Mouse (Mus musculus): Measurements from ENCODE around the gene Olfr143. TPM values are rescaled to one million over a fixed set of nuclear protein-coding genes. Genes with fewer than 3 reads are reported as not detected.

The Olfr143 gene
- not detected for polyA plus RNA-seq (2014; fragmentation: Illumina TruSeq; extraction: RNeasy Lipid Tissue Mini Kit (QIAGEN cat#74804); ENCODE audit: low read depth, low replicate concordance)

GRCm38 (mm10) chr9:38252474-38252873 is at the start of gene Olfr143:
Gene Olfr143 (plus strand): TSS chr9:38252774.

DNA sequence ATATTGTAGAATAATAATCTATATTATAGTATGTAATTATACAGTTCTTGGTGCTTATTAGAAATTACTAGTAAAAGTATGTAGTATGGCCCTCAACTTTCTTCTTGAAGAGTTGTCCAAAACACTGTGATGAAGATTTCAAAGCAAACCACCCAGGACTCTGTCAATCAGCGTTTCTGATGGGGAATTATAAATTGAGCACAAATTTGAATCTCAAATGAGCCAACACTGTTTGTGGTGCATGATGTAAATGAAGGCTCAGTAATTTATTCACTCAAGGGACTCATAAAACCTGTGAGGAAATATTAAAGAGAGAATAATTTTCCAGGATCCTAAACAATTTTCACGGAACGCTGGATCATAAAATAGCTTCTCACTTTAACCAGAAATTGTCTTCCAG is 44.5 kb upstream of the Olfr143 start, which contains the start of gene Olfr893:
Gene Olfr893 (plus strand): TSS at position 301 of the 400 bp plus-strand sequence.

DNA sequence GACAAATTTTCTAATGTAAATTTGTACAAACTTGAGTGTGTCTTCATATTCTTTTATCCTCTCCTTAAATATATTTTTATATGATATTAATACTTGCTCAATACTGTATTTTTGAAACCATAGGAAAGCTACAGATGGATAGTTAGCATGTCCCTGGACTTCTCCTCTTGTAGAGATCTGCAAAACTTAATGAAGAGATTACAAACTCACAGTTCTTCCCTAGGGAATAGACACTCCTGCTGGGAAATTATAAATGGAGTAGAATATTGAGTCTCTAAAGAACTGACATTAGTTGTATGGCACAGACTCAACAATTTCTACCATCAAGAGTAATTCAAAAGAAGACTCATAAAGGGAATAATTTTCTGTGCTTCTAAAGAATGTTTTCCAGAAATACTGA is 34.8 kb upstream of the Olfr143 start, which contains the start of gene Olfr894:
Gene Olfr894 (plus strand): TSS at position 301 of the 400 bp plus-strand sequence.

GRCm38 (mm10) chr9:38267551-38267950 is 15.0 kb downstream of the Olfr143 start, which contains the start of gene Olfr895:
Gene Olfr895 (plus strand): TSS chr9:38267851.

GRCm38 (mm10) chr9:38290807-38291206 is 38.2 kb downstream of the Olfr143 start, which contains the start of gene Olfr896-ps1:
Gene Olfr896-ps1 (plus strand): TSS chr9:38291107.

Other genes starting within 250 kb of the Olfr143 start
- not detected for gene Olfr883, start 227.0 kb upstream of the Olfr143 start, polyA plus RNA-seq (2014; fragmentation: Illumina TruSeq; extraction: RNeasy Lipid Tissue Mini Kit (QIAGEN cat#74804); ENCODE audit: low read depth, low replicate concordance)
- gene Olfr884, start 206.2 kb upstream of the Olfr143 start, polyA plus RNA-seq (2014; fragmentation: Illumina TruSeq; extraction: RNeasy Lipid Tissue Mini Kit (QIAGEN cat#74804); ENCODE audit: low read depth, low replicate concordance): not detected
- not detected for gene Olfr885, start 191.5 kb upstream of the Olfr143 start, polyA plus RNA-seq (2014; fragmentation: Illumina TruSeq; extraction: RNeasy Lipid Tissue Mini Kit (QIAGEN cat#74804); ENCODE audit: low read depth, low replicate concordance)
- gene Olfr887, start 168.7 kb upstream of the Olfr143 start, polyA plus RNA-seq (2014; fragmentation: Illumina TruSeq; extraction: RNeasy Lipid Tissue Mini Kit (QIAGEN cat#74804); ENCODE audit: low read depth, low replicate concordance): not detected
- gene Olfr888, start 144.6 kb upstream of the Olfr143 start, polyA plus RNA-seq (2014; fragmentation: Illumina TruSeq; extraction: RNeasy Lipid Tissue Mini Kit (QIAGEN cat#74804); ENCODE audit: low read depth, low replicate concordance): not detected
- not detected for gene Olfr889, start 137.6 kb upstream of the Olfr143 start, polyA plus RNA-seq (2014; fragmentation: Illumina TruSeq; extraction: RNeasy Lipid Tissue Mini Kit (QIAGEN cat#74804); ENCODE audit: low read depth, low replicate concordance)
- gene Olfr890, start 110.3 kb upstream of the Olfr143 start, polyA plus RNA-seq (2014; fragmentation: Illumina TruSeq; extraction: RNeasy Lipid Tissue Mini Kit (QIAGEN cat#74804); ENCODE audit: low read depth, low replicate concordance): not detected
- not detected for gene Olfr891, start 72.0 kb upstream of the Olfr143 start, polyA plus RNA-seq (2014; fragmentation: Illumina TruSeq; extraction: RNeasy Lipid Tissue Mini Kit (QIAGEN cat#74804); ENCODE audit: low read depth, low replicate concordance)
- gene Olfr893, start 44.4 kb upstream of the Olfr143 start, polyA plus RNA-seq (2014; fragmentation: Illumina TruSeq; extraction: RNeasy Lipid Tissue Mini Kit (QIAGEN cat#74804); ENCODE audit: low read depth, low replicate concordance): not detected
- not detected for gene Olfr894, start 34.7 kb upstream of the Olfr143 start, polyA plus RNA-seq (2014; fragmentation: Illumina TruSeq; extraction: RNeasy Lipid Tissue Mini Kit (QIAGEN cat#74804); ENCODE audit: low read depth, low replicate concordance)
- not detected for gene Olfr895, start 15.1 kb downstream of the Olfr143 start, polyA plus RNA-seq (2014; fragmentation: Illumina TruSeq; extraction: RNeasy Lipid Tissue Mini Kit (QIAGEN cat#74804); ENCODE audit: low read depth, low replicate concordance)
- gene Olfr896-ps1, start 38.3 kb downstream of the Olfr143 start, polyA plus RNA-seq (2014; fragmentation: Illumina TruSeq; extraction: RNeasy Lipid Tissue Mini Kit (QIAGEN cat#74804); ENCODE audit: low read depth, low replicate concordance): not detected
- not detected for gene Olfr25, start 76.3 kb downstream of the Olfr143 start, polyA plus RNA-seq (2014; fragmentation: Illumina TruSeq; extraction: RNeasy Lipid Tissue Mini Kit (QIAGEN cat#74804); ENCODE audit: low read depth, low replicate concordance)
- gene Olfr898, start 95.6 kb downstream of the Olfr143 start, polyA plus RNA-seq (2014; fragmentation: Illumina TruSeq; extraction: RNeasy Lipid Tissue Mini Kit (QIAGEN cat#74804); ENCODE audit: low read depth, low replicate concordance): not detected
- gene Olfr250, start 114.1 kb downstream of the Olfr143 start, polyA plus RNA-seq (2014; fragmentation: Illumina TruSeq; extraction: RNeasy Lipid Tissue Mini Kit (QIAGEN cat#74804); ENCODE audit: low read depth, low replicate concordance): not detected
- gene Olfr251, start 124.3 kb downstream of the Olfr143 start, polyA plus RNA-seq (2014; fragmentation: Illumina TruSeq; extraction: RNeasy Lipid Tissue Mini Kit (QIAGEN cat#74804); ENCODE audit: low read depth, low replicate concordance): not detected
- not detected for gene Olfr147, start 148.9 kb downstream of the Olfr143 start, polyA plus RNA-seq (2014; fragmentation: Illumina TruSeq; extraction: RNeasy Lipid Tissue Mini Kit (QIAGEN cat#74804); ENCODE audit: low read depth, low replicate concordance)
- gene Olfr901, start 176.7 kb downstream of the Olfr143 start, polyA plus RNA-seq (2014; fragmentation: Illumina TruSeq; extraction: RNeasy Lipid Tissue Mini Kit (QIAGEN cat#74804); ENCODE audit: low read depth, low replicate concordance): not detected
- gene Olfr902, start 194.9 kb downstream of the Olfr143 start, polyA plus RNA-seq (2014; fragmentation: Illumina TruSeq; extraction: RNeasy Lipid Tissue Mini Kit (QIAGEN cat#74804); ENCODE audit: low read depth, low replicate concordance): not detected
- gene Olfr904, start 210.4 kb downstream of the Olfr143 start, polyA plus RNA-seq (2014; fragmentation: Illumina TruSeq; extraction: RNeasy Lipid Tissue Mini Kit (QIAGEN cat#74804); ENCODE audit: low read depth, low replicate concordance): not detected
- gene Olfr905, start 218.3 kb downstream of the Olfr143 start, polyA plus RNA-seq (2014; fragmentation: Illumina TruSeq; extraction: RNeasy Lipid Tissue Mini Kit (QIAGEN cat#74804); ENCODE audit: low read depth, low replicate concordance): not detected
- not detected for gene Olfr906, start 234.3 kb downstream of the Olfr143 start, polyA plus RNA-seq (2014; fragmentation: Illumina TruSeq; extraction: RNeasy Lipid Tissue Mini Kit (QIAGEN cat#74804); ENCODE audit: low read depth, low replicate concordance)
- not detected for gene Olfr907, start 243.0 kb downstream of the Olfr143 start, polyA plus RNA-seq (2014; fragmentation: Illumina TruSeq; extraction: RNeasy Lipid Tissue Mini Kit (QIAGEN cat#74804); ENCODE audit: low read depth, low replicate concordance)